Mouse (Mus musculus) bone marrow, adult 2 months (tissue): ENCODE measurements around the gene Galnt5. TPM values are rescaled to one million over a fixed set of nuclear protein-coding genes. Genes with fewer than 3 reads are reported as not detected.

Experiments used
- H3K27ac ChIP-seq: fragments of 200-500 bp; 2 replicates; pipeline ENCODE4 v1.5.1; 2012; ENCODE audit warnings: low read depth, mild to moderate bottlenecking, control low read depth, inconsistent platforms, low read length; ENCODE audit not compliant: control insufficient read depth, poor library complexity, insufficient read depth
- H3K4me1 ChIP-seq: fragments of 200-500 bp; 2 replicates; pipeline ENCODE4 v1.6.1; 2011; ENCODE audit warnings: low read length; ENCODE audit not compliant: control insufficient read depth, insufficient read depth
- H3K4me3 ChIP-seq: fragments of 200-500 bp; replicated peaks from 2 replicates; pipeline ENCODE3; 2011; ENCODE audit warnings: mild to moderate bottlenecking, low read depth, low read length, control low read depth; ENCODE audit not compliant: control insufficient read depth
- CTCF ChIP-seq: fragments of 200-500 bp; IDR thresholded peaks from 2 replicates; pipeline ENCODE4 v1.5.1; 2011; ENCODE audit warnings: low read length, control low read depth; ENCODE audit not compliant: control insufficient read depth, insufficient read depth
- POLR2A ChIP-seq: fragments of 200-500 bp; IDR thresholded peaks from 2 replicates; pipeline ENCODE4 v1.6.1; 2011; ENCODE audit warnings: low read depth, mild to moderate bottlenecking, control low read depth, low read length, borderline replicate concordance; ENCODE audit not compliant: control insufficient read depth
- WGBS: fragments of 180-500 bp; shearing (Covaris S2); methylation state at CpG from one replicate; pipeline ENCODE4 v1.1.7; 2018; 5-methylcytosine and 5-hydroxymethylcytosine counted together
- polyA plus RNA-seq: library from polyadenylated mRNA; stranded (reverse); fragments of >200 nt; gene quantifications from 2 replicates; pipeline ENCODE4 v1.2.4, GENCODE M21; 2011; ENCODE audit warnings: low replicate concordance; ENCODE audit not compliant: missing spikeins, insufficient read depth, insufficient read length

Gene Galnt5
- polyA plus RNA-seq, 1 experiment = not detected

DNA sequence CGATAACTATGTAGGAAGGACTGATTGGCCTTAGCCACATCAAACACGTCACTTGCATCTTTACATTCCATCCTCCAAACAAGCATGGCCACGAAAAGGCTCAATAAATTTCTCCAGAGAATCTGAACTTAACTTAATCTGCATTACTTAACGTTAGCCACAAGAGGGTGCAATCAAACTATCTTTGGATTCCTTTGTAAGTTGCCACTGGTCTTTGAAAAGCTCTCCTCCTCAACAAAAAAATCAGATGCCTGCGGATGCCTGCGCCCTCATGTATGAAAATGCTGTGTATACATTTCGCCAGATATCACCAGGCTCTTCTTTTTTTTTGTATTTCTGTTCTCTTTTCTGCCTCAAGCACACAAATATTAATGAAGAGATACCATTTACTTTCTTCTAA lies 31.7 kb downstream of the Galnt5 start:
- H3K4me3 ChIP-seq = no peak overlapping the region
- TF ChIP-seq CTCF (no peak), POLR2A (no peak)
- WGBS = 17% methylated on average over 7 of the region's 7 CpGs
- no peaks in the 10 kb centered on the region for H3K4me1 ChIP-seq
- H3K27ac ChIP-seq = no peak overlapping the region

DNA sequence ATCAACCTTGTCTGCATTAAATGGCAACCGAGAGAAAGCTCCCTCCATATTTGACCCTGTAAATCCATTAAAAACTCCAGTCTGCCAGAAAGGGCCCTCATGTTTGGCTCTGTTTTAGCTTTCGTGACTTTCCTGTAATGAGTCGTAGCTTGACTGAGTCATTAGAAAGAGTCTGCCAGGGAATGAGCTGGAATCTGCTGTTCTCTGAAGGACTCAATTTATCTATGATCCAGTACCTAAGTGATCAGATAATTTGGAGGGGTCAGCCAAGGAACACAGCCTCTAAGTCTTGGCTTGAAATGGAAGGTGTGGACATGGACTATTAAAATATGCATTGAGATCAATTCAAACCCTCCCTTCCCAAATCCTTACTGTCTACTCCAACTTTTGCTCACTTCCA lies 33.7 kb downstream of the Galnt5 start:
- Histone ChIP-seq H3K27ac (no peak overlapping the region), H3K4me1 (no peaks in the 10 kb centered on the region), H3K4me3 (no peak overlapping the region)
- 88% methylated on average over 3 of the region's 3 CpGs for WGBS
- TF ChIP-seq CTCF (no peak), POLR2A (no peak)

DNA sequence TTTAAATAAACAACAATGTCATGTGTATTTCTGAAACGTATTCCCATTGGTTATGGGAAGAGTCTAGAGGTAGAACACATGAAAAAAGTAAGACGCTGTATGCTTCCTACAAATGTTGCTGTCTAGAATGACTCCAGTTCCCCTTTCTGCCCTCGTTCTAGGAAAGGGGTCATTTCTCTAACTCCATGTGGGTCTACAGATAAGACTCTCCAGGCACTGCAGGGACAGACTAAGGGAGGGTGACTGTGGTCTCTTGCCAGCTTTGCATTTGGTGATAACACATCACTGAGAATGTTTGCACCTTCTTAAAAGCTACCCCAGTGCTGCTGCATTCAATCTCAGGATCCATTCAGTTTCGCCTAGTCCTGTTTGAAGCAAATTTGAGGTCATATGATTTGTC lies 38.0 kb downstream of the Galnt5 start:
- H3K4me3 ChIP-seq = no peak overlapping the region
- 7% methylated on average over 4 of the region's 4 CpGs for WGBS
- H3K4me1 ChIP-seq = no peaks in the 10 kb centered on the region
- TF ChIP-seq POLR2A (no peak), CTCF (no peak)
- H3K27ac ChIP-seq = no peak overlapping the region

DNA sequence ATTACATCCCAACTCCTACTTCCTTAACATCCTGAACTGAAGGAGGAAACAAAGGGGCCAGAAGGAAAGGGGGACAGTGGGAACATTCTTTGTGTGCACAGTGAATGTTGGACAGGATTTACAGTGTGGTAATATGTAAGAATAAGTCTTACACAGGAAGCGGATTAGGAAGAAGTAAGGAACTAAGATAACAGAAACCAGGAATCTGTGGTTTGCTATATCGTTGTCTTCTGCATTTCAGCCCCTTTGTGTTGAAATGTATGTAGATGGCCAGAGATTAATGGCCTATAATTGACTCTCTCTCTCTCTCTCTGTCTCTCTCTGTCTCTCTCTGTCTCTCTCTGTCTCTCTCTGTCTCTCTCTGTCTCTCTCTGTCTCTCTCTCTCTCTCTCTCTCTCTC lies 39.2 kb downstream of the Galnt5 start:
- WGBS = 16% methylated on average over 2 of the region's 2 CpGs
- TF ChIP-seq POLR2A (no peak), CTCF (no peak)
- H3K27ac ChIP-seq = no peak overlapping the region
- H3K4me3 ChIP-seq = no peak overlapping the region
- H3K4me1 ChIP-seq = no peaks in the 10 kb centered on the region

GRCm38 (mm10) chr2:58041867-58042266 lies 44.2 kb downstream of the Galnt5 start:
- TF ChIP-seq CTCF (no peak), POLR2A (no peak)
- H3K4me3 ChIP-seq = no peak overlapping the region
- WGBS = 11% methylated on average over 7 of the region's 7 CpGs
- no peak overlapping the region for H3K27ac ChIP-seq
- H3K4me1 ChIP-seq = no peaks in the 10 kb centered on the region

DNA sequence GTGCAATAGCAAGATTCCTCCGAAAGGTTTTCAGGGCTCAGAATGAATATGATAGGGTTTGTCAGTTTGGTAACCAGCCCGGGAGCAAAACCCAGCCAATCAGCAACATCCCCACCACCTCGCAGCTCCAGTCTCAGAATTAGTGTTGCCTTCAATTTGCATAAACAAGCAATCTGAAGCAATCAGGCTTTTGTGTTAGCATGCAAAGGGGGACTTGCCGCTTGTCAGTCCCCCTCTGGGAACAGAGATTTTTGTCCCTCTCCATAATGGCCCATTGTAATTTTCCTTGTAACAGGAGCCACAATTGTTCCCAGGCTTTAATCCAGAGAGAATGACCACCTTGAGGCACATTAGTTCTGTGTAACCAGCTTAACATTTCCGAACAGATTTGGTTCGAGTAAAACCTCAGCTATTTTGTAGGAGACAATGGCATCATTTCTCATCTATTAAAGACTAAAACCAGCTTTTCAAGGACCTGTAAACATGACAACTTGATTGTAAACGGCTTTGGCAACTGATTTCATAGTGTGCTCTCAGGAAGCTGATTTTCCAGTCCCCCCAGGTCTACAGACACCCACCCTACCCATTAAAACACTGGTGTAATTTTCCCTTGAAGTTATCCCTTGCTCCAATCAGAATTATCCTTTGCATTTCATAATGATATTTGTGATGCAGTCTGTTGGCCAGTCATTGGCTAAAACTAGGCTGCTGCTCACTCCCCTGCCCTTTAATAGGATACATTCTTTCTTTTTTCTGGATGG lies 55.3 kb downstream of the Galnt5 start, which contains the start of gene Ermn:
Gene Ermn (minus strand): TSS at position 44 of the 761 bp plus-strand sequence.
- Histone ChIP-seq H3K4me3 (no peak within 1 kb of the TSS), H3K4me1 (no peaks in the 10 kb centered on the region), H3K27ac (no peak within 1 kb of the TSS)
- 72% methylated on average over 7 of the region's 7 CpGs for WGBS
- TF ChIP-seq POLR2A = no peak
- no peak for TF ChIP-seq CTCF

GRCm38 (mm10) chr2:58055383-58055782 lies 57.7 kb downstream of the Galnt5 start:
- Histone ChIP-seq H3K4me3 (no peak overlapping the region), H3K4me1 (no peaks in the 10 kb centered on the region), H3K27ac (no peak overlapping the region)
- TF ChIP-seq POLR2A = no peak
- peak; percentile 97 for TF ChIP-seq CTCF

- H3K27ac ChIP-seq = no peak overlapping the region
- TF ChIP-seq POLR2A = no peak
- no peak for TF ChIP-seq CTCF
- H3K4me1 ChIP-seq = no peaks in the 10 kb centered on the region
- no peak overlapping the region for H3K4me3 ChIP-seq
- 28% methylated on average over 1 of the region's 1 CpGs for WGBS
These were observed 82.2 kb downstream of the Galnt5 start for GRCm38 (mm10) chr2:58079849-58080248.
